Mouse (Mus musculus) frontal cortex, postnatal 10 days (tissue): ENCODE measurements around the gene Rhbdl3.

Source experiments
- DNase-seq, 2 experiments: peaks; one replicate each; pipeline ENCODE4 v3.0.0; 2022; ENCODE audit warnings: low spot score in 2 of 2, mixed read lengths in 1 of 2

The Rhbdl3 gene

DNA sequence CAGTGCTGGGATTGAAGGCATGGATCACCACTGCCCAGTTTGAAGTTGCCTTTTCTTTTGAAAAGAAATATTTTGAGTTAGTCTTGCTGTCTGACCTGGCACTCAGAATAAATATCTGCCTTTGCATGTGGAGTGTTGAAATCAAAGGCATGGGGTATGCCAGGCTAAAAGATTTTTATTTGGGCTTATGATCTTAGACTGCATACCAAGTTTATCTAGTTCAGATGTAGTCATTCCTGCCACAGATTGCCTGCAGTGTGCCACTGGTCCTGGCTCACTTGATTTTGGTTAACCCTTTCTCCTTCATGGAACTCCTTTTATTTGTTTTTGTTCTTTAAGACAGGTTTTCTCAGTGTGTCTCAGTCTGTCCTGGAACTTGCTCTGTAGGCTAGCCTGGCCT is 83.7 kb downstream of the Rhbdl3 start:
- no peak for DNase-seq

DNA sequence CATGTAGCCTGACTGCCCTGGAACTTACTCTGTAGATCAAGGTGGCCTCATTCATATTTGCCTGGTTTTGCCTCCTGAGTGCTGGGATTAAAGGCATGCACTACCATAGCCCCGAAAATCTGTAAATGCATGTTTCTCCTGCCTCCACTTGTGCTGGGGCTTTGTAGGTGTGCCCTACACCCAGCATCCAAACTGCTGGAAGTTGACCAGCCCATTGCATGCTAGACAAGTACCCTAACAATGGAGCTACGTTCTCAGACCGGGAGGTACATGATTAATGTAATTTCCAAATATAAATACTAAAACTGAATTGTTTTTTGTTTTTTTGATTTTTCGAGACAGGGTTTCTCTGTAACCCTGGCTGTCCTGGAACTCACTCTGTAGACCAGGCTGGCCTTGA is 84.3 kb downstream of the Rhbdl3 start:
- DNase-seq, result no peak

DNA sequence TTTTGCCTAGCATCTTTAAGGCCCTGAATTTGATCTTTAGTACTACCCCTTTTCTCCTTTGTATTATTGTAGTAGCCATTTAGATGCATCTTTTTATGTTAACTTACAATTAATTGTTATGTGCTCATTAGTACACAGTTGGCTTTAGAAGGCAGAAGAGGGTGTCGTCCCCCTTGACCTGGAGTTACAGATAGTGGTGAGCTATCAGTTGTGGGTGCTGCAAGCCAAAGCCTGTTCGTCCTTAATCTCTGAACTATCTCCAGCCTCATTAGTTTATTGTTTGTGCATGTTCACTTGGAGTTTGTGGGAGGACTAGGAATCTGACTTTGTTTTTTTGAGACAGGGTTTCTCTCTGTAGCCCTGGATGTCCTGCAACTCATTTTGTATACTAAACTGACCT is 86.1 kb downstream of the Rhbdl3 start:
- DNase-seq, result no peak

DNA sequence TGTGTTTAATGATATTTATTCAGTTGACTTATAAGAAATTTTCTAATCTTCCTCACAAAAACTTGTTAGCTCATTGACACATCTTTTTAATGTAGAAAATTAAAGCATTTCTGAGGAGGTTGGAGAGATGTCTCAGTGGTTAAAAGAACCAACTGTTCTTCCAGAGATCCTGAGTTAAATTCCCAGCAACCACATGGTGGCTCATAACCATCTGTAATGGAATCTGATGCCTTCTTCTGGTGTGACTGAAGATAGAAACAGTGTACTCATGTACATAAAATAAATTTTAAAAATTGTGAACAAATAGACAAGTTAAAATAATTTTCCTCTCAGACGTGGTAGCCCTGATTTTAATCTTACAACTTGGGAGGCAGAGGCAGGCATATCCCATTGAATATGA is 89.2 kb downstream of the Rhbdl3 start:
- DNase-seq, result no peak

DNA sequence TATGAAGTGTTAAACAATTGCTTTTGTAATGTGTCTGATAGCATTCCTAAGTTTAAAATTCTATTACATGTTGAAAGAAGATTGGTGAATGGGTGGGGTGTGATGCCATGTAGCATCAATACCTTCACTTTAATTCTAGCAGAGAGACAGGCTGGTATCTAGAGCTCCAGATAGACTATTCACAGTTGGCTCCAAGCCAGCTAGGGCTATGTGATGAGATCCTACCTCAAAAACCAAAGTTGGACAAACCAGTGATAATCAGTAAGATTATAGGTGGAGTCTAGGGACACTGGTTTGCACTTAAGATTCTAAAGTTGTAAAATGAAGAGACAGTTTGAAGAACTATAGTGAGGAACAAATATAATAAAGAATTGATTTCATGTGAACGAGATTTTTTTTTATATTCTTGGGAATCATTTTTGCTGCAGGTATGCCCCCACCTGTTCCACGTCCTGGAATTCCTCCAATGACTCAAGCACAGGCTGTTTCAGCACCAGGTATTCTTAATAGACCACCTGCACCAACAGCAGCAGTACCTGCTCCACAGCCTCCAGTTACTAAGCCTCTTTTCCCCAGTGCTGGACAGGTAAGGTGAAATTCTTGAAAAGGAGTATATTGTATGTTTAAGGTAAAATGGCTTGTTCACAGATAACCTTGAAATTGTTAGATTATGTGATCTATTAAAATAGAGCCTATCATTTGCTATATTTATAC is 90.9 kb downstream of the Rhbdl3 start:
- no peak for DNase-seq

DNA sequence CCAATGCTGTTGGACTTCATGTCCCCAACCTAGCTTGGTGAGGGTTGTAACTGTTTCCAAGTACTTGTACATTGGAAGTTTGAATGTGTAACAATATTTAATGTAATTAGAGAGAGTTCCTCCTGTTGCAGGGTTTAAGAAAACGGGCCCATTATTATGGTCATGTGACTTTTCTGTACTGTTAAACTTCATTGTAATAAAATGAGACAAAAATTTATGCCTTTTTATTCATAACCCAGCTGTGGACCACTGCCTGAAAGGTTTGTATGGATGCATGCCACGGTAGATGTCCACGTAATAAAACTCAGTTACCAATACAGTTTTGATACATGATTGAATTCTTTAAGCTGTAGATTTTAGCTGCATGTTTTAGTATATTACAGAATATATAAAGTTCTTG is 95.2 kb downstream of the Rhbdl3 start:
- DNase-seq, result no peak

DNA sequence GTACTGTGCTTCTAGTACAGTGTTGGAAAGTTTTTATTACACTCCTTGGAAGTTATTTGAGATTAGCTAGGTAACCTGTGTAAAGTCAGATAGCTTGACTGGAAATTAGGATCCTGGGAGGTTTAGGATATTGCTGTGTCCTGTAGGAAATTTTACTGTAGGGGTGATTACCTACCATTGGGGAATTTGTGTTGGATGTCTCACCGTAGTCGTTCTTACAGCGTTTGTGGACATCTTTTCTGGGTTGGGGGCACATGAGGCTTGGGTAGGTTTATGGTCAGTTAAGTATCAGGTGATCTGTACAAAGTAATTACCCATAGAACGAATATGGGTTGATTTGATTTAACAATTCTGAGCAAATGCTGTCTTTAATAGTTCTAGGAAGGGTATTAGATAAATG is 95.9 kb downstream of the Rhbdl3 start:
- no peak for DNase-seq
